Mouse (Mus musculus) v-Abl transformed pro-B cells (cell line): ENCODE results near the gene Atp2b2.

Experiments used
- in situ Hi-C, 2 experiments: fragments of 400-800 bp; cut with MboI; formaldehyde crosslinking; loops; one replicate each; pipeline ENCODE4 v1.15.1; 2025; ENCODE audit not compliant: unreplicated experiment in 2 of 2

The Atp2b2 gene

GRCm38 (mm10) chr6:114042332-114042731, at the start of gene Atp2b2:
Gene Atp2b2, minus strand, starts transcription at chr6:114042613.
- in situ Hi-C loops = no loop called here

- in situ Hi-C loops = loop anchor here (5.0 to 25.0 kb wide), 11 partner anchors 158 to 1673 kb away; partner anchors contain the start of genes Cand2 (in 2 of the 2), Tmem40 (in 2 of the 2) and Tsen2 (in 1 of the 2)
These were observed 47.2 kb upstream of the Atp2b2 start for GRCm38 (mm10) chr6:114089626-114090025.

- in situ Hi-C loops = loop anchor here (5.0 to 25.0 kb wide), 8 partner anchors 160 to 1675 kb away; partner anchors contain the start of genes Cand2 (in 2 of the 2), Tmem40 (in 2 of the 2) and Tsen2 (in 1 of the 2)
These were observed 44.7 kb upstream of the Atp2b2 start for GRCm38 (mm10) chr6:114087106-114087505.

- in situ Hi-C loops = loop anchor here (25.0 kb wide), 4 partner anchors 859 to 1684 kb away; partner anchors contain the start of genes Cand2 (in 2 of the 2), Tmem40 (in 2 of the 2) and Tsen2 (in 1 of the 2)
These were observed 36.1 kb upstream of the Atp2b2 start for GRCm38 (mm10) chr6:114078556-114078955.

GRCm38 (mm10) chr6:114076560-114076959, 34.1 kb upstream of the Atp2b2 start:
- in situ Hi-C loops = loop anchor here (25.0 kb wide), 4 partner anchors 861 to 1686 kb away; partner anchors contain the start of genes Cand2 (in 2 of the 2), Tmem40 (in 2 of the 2) and Tsen2 (in 1 of the 2)

GRCm38 (mm10) chr6:114076061-114076460, 33.6 kb upstream of the Atp2b2 start:
- in situ Hi-C loops = loop anchor here (25.0 kb wide), 4 partner anchors 861 to 1686 kb away; partner anchors contain the start of genes Cand2 (in 2 of the 2), Tmem40 (in 2 of the 2) and Tsen2 (in 1 of the 2)

- in situ Hi-C loops = loop anchor here (5.0 to 25.0 kb wide), 9 partner anchors 163 to 1687 kb away; partner anchors contain the start of genes Cand2 (in 2 of the 2), Tmem40 (in 2 of the 2), Cidec (in 1 of the 2) and Jagn1 (in 1 of the 2)
These were observed 32.5 kb upstream of the Atp2b2 start for GRCm38 (mm10) chr6:114074929-114075328.

- in situ Hi-C loops = loop anchor here (5.0 to 25.0 kb wide), 5 partner anchors 162 to 637 kb away; partner anchors contain the start of genes Cidec (in 1 of the 2) and Jagn1 (in 1 of the 2)
These were observed 31.8 kb upstream of the Atp2b2 start for GRCm38 (mm10) chr6:114074256-114074655.

GRCm38 (mm10) chr6:114071564-114071963, 29.2 kb upstream of the Atp2b2 start:
- in situ Hi-C loops = loop anchor here (5.0 to 25.0 kb wide), 5 partner anchors 159 to 634 kb away; partner anchors contain the start of genes Cidec (in 1 of the 2) and Jagn1 (in 1 of the 2)

GRCm38 (mm10) chr6:114063100-114063499, 20.7 kb upstream of the Atp2b2 start:
- in situ Hi-C loops = loop anchor here in 1 of 2 experiments (25.0 kb wide), 1 partner anchor 626 kb away; the partner anchor contains the start of genes Cidec and Jagn1

GRCm38 (mm10) chr6:114062688-114063087, 20.3 kb upstream of the Atp2b2 start:
- in situ Hi-C loops = loop anchor here in 1 of 2 experiments (25.0 kb wide), 1 partner anchor 625 kb away; the partner anchor contains the start of genes Cidec and Jagn1

GRCm38 (mm10) chr6:114059206-114059605, 16.8 kb upstream of the Atp2b2 start:
- in situ Hi-C loops = loop anchor here in 1 of 2 experiments (25.0 kb wide), 1 partner anchor 622 kb away; the partner anchor contains the start of genes Cidec and Jagn1

- in situ Hi-C loops = loop anchor here in 1 of 2 experiments (25.0 kb wide), 1 partner anchor 621 kb away; the partner anchor contains the start of genes Cidec and Jagn1
These were observed 15.8 kb upstream of the Atp2b2 start for GRCm38 (mm10) chr6:114058030-114058808.

- in situ Hi-C loops = loop anchor here in 1 of 2 experiments (25.0 kb wide), 1 partner anchor 618 kb away; the partner anchor contains the start of genes Cidec and Jagn1
These were observed 12.9 kb upstream of the Atp2b2 start for GRCm38 (mm10) chr6:114055311-114055710.

GRCm38 (mm10) chr6:114044962-114045361, 2.5 kb upstream of the Atp2b2 start:
- in situ Hi-C loops = no loop called here

GRCm38 (mm10) chr6:114042836-114043235, 423 bp upstream of the Atp2b2 start:
- in situ Hi-C loops = no loop called here

- in situ Hi-C loops = no loop called here
These were observed 515 bp downstream of the Atp2b2 start for GRCm38 (mm10) chr6:114041911-114042284.

GRCm38 (mm10) chr6:114041097-114041910, 1.1 kb downstream of the Atp2b2 start:
- in situ Hi-C loops = no loop called here

GRCm38 (mm10) chr6:114035704-114036103, 6.7 kb downstream of the Atp2b2 start:
- in situ Hi-C loops = no loop called here

- in situ Hi-C loops = no loop called here
These were observed 9.6 kb downstream of the Atp2b2 start for GRCm38 (mm10) chr6:114032822-114033221.
